Mouse (Mus musculus): ENCODE data around the gene Cox19. TPM values are rescaled to one million over a fixed set of nuclear protein-coding genes. Genes with fewer than 3 reads are reported as not detected.

Cox19 gene
- polyA plus RNA-seq, 1 experiment from 2014 or later = 103 TPM

GRCm38 (mm10) chr5:139378986-139379629 is 27.9 kb upstream of the Cox19 start:
- peaks cover 2% of the 10 kb centered on the region; the same call in 1 of the 2 replicates for H3K4me1 ChIP-seq (replicated peaks; ENCODE audit: control insufficient read depth, insufficient read depth, low read length)
- 66% methylated on average over 21 of the region's 21 CpGs for WGBS
- H3K27me3 ChIP-seq (ENCODE audit: control insufficient read depth, insufficient read depth, low read length) = no peaks in the 10 kb centered on the region
- H3K4me2 ChIP-seq (ENCODE audit: low read depth, low read length, severe bottlenecking) = no peak overlapping the region
- no peaks in the 10 kb centered on the region for H3K9me3 ChIP-seq (ENCODE audit: control insufficient read depth, low read length)
- no peak overlapping the region for H3K4me3 ChIP-seq (ENCODE audit: low read depth, low read length)
- DNase-seq (ENCODE audit: low spot score) (peak; percentile 67), ATAC-seq (replicated peaks; ENCODE audit: low FRiP score) (no peak)
- H3K27ac ChIP-seq (ENCODE audit: low read depth, low read length) = no peak overlapping the region
- no peaks in the 10 kb centered on the region for H3K36me3 ChIP-seq (ENCODE audit: control insufficient read depth, insufficient read depth, low read length)
- H3K9ac ChIP-seq (ENCODE audit: low read length) = no peak overlapping the region

- no peaks in the 10 kb centered on the region for H3K36me3 ChIP-seq (ENCODE audit: control insufficient read depth, insufficient read depth, low read length)
- WGBS = 93% methylated on average over 7 of the region's 7 CpGs
These were observed 27.0 kb upstream of the Cox19 start for GRCm38 (mm10) chr5:139378271-139378556.

GRCm38 (mm10) chr5:139377468-139378270 is 26.5 kb upstream of the Cox19 start, which contains the start of gene Gpr146:
TSS of gene Gpr146 (plus strand) at chr5:139377697.
- Histone ChIP-seq H3K9me3 (ENCODE audit: control insufficient read depth, low read length) (no peaks in the 10 kb centered on the region), H3K27ac (ENCODE audit: low read depth, low read length) (no peak within 1 kb of the TSS), H3K27me3 (ENCODE audit: control insufficient read depth, insufficient read depth, low read length) (no peaks in the 10 kb centered on the region), H3K4me2 (ENCODE audit: low read depth, low read length, severe bottlenecking) (no peak within 1 kb of the TSS), H3K4me1 (replicated peaks; ENCODE audit: control insufficient read depth, insufficient read depth, low read length) (peaks cover 2% of the 10 kb centered on the region; the same call in 1 of the 2 replicates), H3K4me3 (ENCODE audit: low read depth, low read length) (no peak within 1 kb of the TSS), H3K9ac (ENCODE audit: low read length) (no peak within 1 kb of the TSS), H3K36me3 (ENCODE audit: control insufficient read depth, insufficient read depth, low read length) (no peaks in the 10 kb centered on the region)
- DNase-seq (ENCODE audit: low spot score) (no peak), ATAC-seq (replicated peaks; ENCODE audit: low FRiP score) (no peak)
- WGBS = 86% methylated on average over 18 of the region's 18 CpGs

More at GRCm38 (mm10) chr5:139378271-139378556, 27.0 kb upstream of the Cox19 start:
- Histone ChIP-seq H3K9ac (ENCODE audit: low read length) (no peak overlapping the region), H3K9me3 (ENCODE audit: control insufficient read depth, low read length) (no peaks in the 10 kb centered on the region), H3K4me2 (ENCODE audit: low read depth, low read length, severe bottlenecking) (no peak overlapping the region), H3K4me1 (replicated peaks; ENCODE audit: control insufficient read depth, insufficient read depth, low read length) (peaks cover 2% of the 10 kb centered on the region; the same call in 1 of the 2 replicates), H3K4me3 (ENCODE audit: low read depth, low read length) (no peak overlapping the region), H3K27me3 (ENCODE audit: control insufficient read depth, insufficient read depth, low read length) (no peaks in the 10 kb centered on the region), H3K27ac (ENCODE audit: low read depth, low read length) (no peak overlapping the region)
- ATAC-seq (replicated peaks; ENCODE audit: low FRiP score) = no peak
- no peak for DNase-seq (ENCODE audit: low spot score)

GRCm38 (mm10) chr5:139374841-139375240 is 23.6 kb upstream of the Cox19 start:
- ATAC-seq (replicated peaks; ENCODE audit: low FRiP score) = no peak
- H3K36me3 ChIP-seq (ENCODE audit: control insufficient read depth, insufficient read depth, low read length) = no peaks in the 10 kb centered on the region
- WGBS = 94% methylated on average over 2 of the region's 2 CpGs

GRCm38 (mm10) chr5:139373889-139374444 is 22.7 kb upstream of the Cox19 start:
- no peaks in the 10 kb centered on the region; the same call in 1 of the 2 replicates for H3K4me1 ChIP-seq (replicated peaks; ENCODE audit: control insufficient read depth, insufficient read depth, low read length)
- no peaks in the 10 kb centered on the region for H3K36me3 ChIP-seq (ENCODE audit: control insufficient read depth, insufficient read depth, low read length)
- DNase-seq (ENCODE audit: low spot score) (no peak), ATAC-seq (replicated peaks; ENCODE audit: low FRiP score) (no peak)
- H3K9ac ChIP-seq (ENCODE audit: low read length) = no peak overlapping the region
- no peak overlapping the region for H3K27ac ChIP-seq (ENCODE audit: low read depth, low read length)
- H3K4me3 ChIP-seq (ENCODE audit: low read depth, low read length) = no peak overlapping the region
- H3K9me3 ChIP-seq (ENCODE audit: control insufficient read depth, low read length) = no peaks in the 10 kb centered on the region
- WGBS = 80% methylated on average over 6 of the region's 6 CpGs
- no peak overlapping the region for H3K4me2 ChIP-seq (ENCODE audit: low read depth, low read length, severe bottlenecking)
- H3K27me3 ChIP-seq (ENCODE audit: control insufficient read depth, insufficient read depth, low read length) = no peaks in the 10 kb centered on the region

More at GRCm38 (mm10) chr5:139374841-139375240, 23.6 kb upstream of the Cox19 start:
- Histone ChIP-seq H3K27me3 (ENCODE audit: control insufficient read depth, insufficient read depth, low read length) (no peaks in the 10 kb centered on the region), H3K9me3 (ENCODE audit: control insufficient read depth, low read length) (no peaks in the 10 kb centered on the region), H3K9ac (ENCODE audit: low read length) (no peak overlapping the region), H3K4me2 (ENCODE audit: low read depth, low read length, severe bottlenecking) (no peak overlapping the region), H3K27ac (ENCODE audit: low read depth, low read length) (no peak overlapping the region), H3K4me3 (ENCODE audit: low read depth, low read length) (no peak overlapping the region), H3K4me1 (replicated peaks; ENCODE audit: control insufficient read depth, insufficient read depth, low read length) (no peaks in the 10 kb centered on the region; the same call in 1 of the 2 replicates)
- no peak for DNase-seq (ENCODE audit: low spot score)

GRCm38 (mm10) chr5:139373126-139373525 is 21.9 kb upstream of the Cox19 start:
- Histone ChIP-seq H3K9me3 (ENCODE audit: control insufficient read depth, low read length) (no peaks in the 10 kb centered on the region), H3K4me3 (ENCODE audit: low read depth, low read length) (no peak overlapping the region), H3K4me1 (replicated peaks; ENCODE audit: control insufficient read depth, insufficient read depth, low read length) (no peaks in the 10 kb centered on the region; the same call in 1 of the 2 replicates), H3K27me3 (ENCODE audit: control insufficient read depth, insufficient read depth, low read length) (no peaks in the 10 kb centered on the region), H3K27ac (ENCODE audit: low read depth, low read length) (no peak overlapping the region), H3K36me3 (ENCODE audit: control insufficient read depth, insufficient read depth, low read length) (no peaks in the 10 kb centered on the region), H3K4me2 (ENCODE audit: low read depth, low read length, severe bottlenecking) (no peak overlapping the region), H3K9ac (ENCODE audit: low read length) (no peak overlapping the region)
- 85% methylated on average over 3 of the region's 3 CpGs for WGBS
- no peak for DNase-seq (ENCODE audit: low spot score)
- no peak for ATAC-seq (replicated peaks; ENCODE audit: low FRiP score)

- peak overlapping the region; percentile 45 for H3K4me3 ChIP-seq (ENCODE audit: low read depth, low read length)
- DNase-seq (ENCODE audit: low spot score) (peak; percentile 95), ATAC-seq (replicated peaks; ENCODE audit: low FRiP score) (peak; percentile 91)
- no peaks in the 10 kb centered on the region for H3K27me3 ChIP-seq (ENCODE audit: control insufficient read depth, insufficient read depth, low read length)
- H3K9me3 ChIP-seq (ENCODE audit: control insufficient read depth, low read length) = no peaks in the 10 kb centered on the region
- WGBS = 1% methylated on average over 39 of the region's 39 CpGs
- H3K27ac ChIP-seq (ENCODE audit: low read depth, low read length) = peak overlapping the region; percentile 5; the same call in 1 of the 2 replicates
- H3K4me1 ChIP-seq (replicated peaks; ENCODE audit: control insufficient read depth, insufficient read depth, low read length) = no peaks in the 10 kb centered on the region; the same call in 1 of the 2 replicates
- peak overlapping the region; percentile 76 for H3K9ac ChIP-seq (ENCODE audit: low read length)
- no peaks in the 10 kb centered on the region for H3K36me3 ChIP-seq (ENCODE audit: control insufficient read depth, insufficient read depth, low read length)
- H3K4me2 ChIP-seq (ENCODE audit: low read depth, low read length, severe bottlenecking) = peak overlapping the region; percentile 72
These were observed 20.6 kb upstream of the Cox19 start for GRCm38 (mm10) chr5:139371631-139372401.

- Histone ChIP-seq H3K36me3 (ENCODE audit: control insufficient read depth, insufficient read depth, low read length) (no peaks in the 10 kb centered on the region), H3K27ac (ENCODE audit: low read depth, low read length) (no peak overlapping the region), H3K4me3 (ENCODE audit: low read depth, low read length) (no peak overlapping the region), H3K4me2 (ENCODE audit: low read depth, low read length, severe bottlenecking) (no peak overlapping the region; the same call in 1 of the 2 replicates), H3K9ac (ENCODE audit: low read length) (no peak overlapping the region), H3K27me3 (ENCODE audit: control insufficient read depth, insufficient read depth, low read length) (no peaks in the 10 kb centered on the region), H3K9me3 (ENCODE audit: control insufficient read depth, low read length) (no peaks in the 10 kb centered on the region), H3K4me1 (replicated peaks; ENCODE audit: control insufficient read depth, insufficient read depth, low read length) (no peaks in the 10 kb centered on the region; the same call in 1 of the 2 replicates)
- ATAC-seq (replicated peaks; ENCODE audit: low FRiP score) (no peak), DNase-seq (ENCODE audit: low spot score) (no peak)
- 66% methylated on average over 5 of the region's 5 CpGs for WGBS
These were observed 19.9 kb upstream of the Cox19 start for GRCm38 (mm10) chr5:139371118-139371517.
